Mouse (Mus musculus) small intestine, adult 2 months (tissue): ENCODE data around the gene Upk1b.

Experiments
- CTCF ChIP-seq: fragments of 200-500 bp; IDR thresholded peaks from 2 replicates; pipeline ENCODE4 v1.5.1; 2012; ENCODE audit warnings: low read depth, mild to moderate bottlenecking, control low read depth, inconsistent platforms, low read length, moderate library complexity, mixed read lengths; ENCODE audit not compliant: insufficient replicate concordance, insufficient read length; ENCODE audit errors: extremely low read depth
- POLR2A ChIP-seq: fragments of 200-500 bp; IDR thresholded peaks from 2 replicates; pipeline ENCODE4 v1.6.1; 2012; ENCODE audit warnings: low read depth, mild to moderate bottlenecking, control low read depth, inconsistent platforms, low read length, moderate library complexity

- TF ChIP-seq POLR2A = no peak
- no peak for TF ChIP-seq CTCF
Observed at GRCm38 (mm10) chr16:38800091-38800490, at the start of gene Upk1b.
